Mouse (Mus musculus) spleen, adult 2 months (tissue): ENCODE data around the gene Nampt.

Experiments
- CTCF ChIP-seq: fragments of 200-500 bp; IDR thresholded peaks from 2 replicates; pipeline ENCODE4 v1.5.1; 2011; ENCODE audit warnings: mild to moderate bottlenecking, inconsistent platforms; ENCODE audit not compliant: insufficient read depth, insufficient read length, insufficient replicate concordance; ENCODE audit errors: extremely low read depth
- POLR2A ChIP-seq: fragments of 200-500 bp; IDR thresholded peaks from 2 replicates; pipeline ENCODE4 v1.6.1; 2011; ENCODE audit warnings: low read depth, low read length, inconsistent platforms

- TF ChIP-seq CTCF = no peak
- TF ChIP-seq POLR2A = no peak
These were observed at the start of gene Nampt for GRCm38 (mm10) chr12:32819416-32819815.
